Mouse (Mus musculus): ENCODE data around the gene Brf1.

GRCm38 (mm10) chr12:112955800-112956199, 44.7 kb downstream of the Brf1 start:
- TF ChIP-seq POLR2A (IDR thresholded peaks at IDR 0.05; ENCODE audit: low read depth, low read length), result no peak
- peak; percentile 91 for TF ChIP-seq CTCF (conservative IDR thresholded peaks at IDR 0.05; ENCODE audit: insufficient read depth, insufficient read length, low read depth, low read length)

Data from kidney, adult 2 months (tissue).